Mouse (Mus musculus) adrenal gland, adult 18-20 months (tissue): Measurements from ENCODE around the gene Kbtbd6. TPM values are rescaled to one million over a fixed set of nuclear protein-coding genes. Genes with fewer than 3 reads are reported as not detected.
"Not testable (repeated sequence)": the region's sequence is repeated elsewhere in the genome, so short reads cannot be mapped to it uniquely, and the experiment has no call there.

Experiments
- DNase-seq, 2 experiments: peaks; one replicate each; pipeline ENCODE4 v3.0.0; 2021 to 2022; ENCODE audit warnings: low spot score in 2 of 2
- long read RNA-seq, 2 experiments: library from polyadenylated mRNA; stranded (forward); transcript quantifications; one replicate each; pipeline ENCODE4 v2.0.0; 2021
- total RNA-seq, 2 experiments: library from RNA; stranded (reverse); gene quantifications; 1 replicate in 1 of 2; 2 replicates in 1 of 2; pipeline ENCODE4 v1.2.3; 2021

Gene Kbtbd6
- total RNA-seq = under 1 TPM; 0.16 to 0.27 TPM
- long read RNA-seq, experiment 1 = 0 reads
- long read RNA-seq, experiment 2 = 0 reads

DNA sequence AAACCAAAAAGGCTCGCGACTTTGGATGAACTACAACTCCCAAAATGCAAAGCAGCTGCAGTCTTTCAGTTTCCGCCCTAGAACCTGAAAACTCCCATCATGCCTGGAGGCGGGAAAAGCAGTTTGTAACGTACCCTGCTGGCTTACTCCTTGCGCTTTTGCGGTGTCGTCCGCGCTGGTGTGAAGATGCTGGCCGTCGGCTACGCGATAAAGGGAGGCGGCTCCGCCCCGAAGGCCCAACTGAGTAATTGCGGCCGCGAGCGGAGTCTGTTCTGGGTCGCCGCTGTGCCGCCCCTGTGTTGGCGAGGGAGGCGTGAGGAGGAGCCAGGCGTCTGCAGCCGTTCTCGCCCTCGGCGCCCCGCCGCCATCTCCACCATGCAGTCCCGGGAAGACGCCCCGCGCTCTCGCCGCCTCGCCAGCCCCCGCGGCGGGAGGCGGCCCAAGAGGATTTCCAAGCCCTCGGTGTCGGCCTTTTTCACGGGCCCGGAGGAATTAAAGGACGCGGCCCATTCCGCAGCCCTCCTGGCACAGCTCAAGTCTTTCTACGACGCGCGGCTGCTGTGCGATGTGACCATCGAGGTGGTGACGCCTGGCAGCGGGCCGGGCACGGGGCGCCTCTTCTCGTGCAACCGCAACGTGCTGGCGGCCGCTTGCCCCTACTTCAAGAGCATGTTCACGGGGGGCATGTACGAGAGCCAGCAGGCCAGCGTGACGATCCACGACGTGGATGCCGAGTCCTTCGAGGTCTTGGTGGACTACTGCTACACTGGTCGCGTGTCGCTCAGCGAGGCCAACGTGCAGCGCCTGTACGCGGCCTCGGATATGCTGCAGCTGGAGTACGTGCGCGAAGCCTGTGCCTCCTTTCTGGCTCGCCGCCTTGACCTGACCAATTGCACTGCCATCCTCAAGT lies at the start of gene Kbtbd6:
Kbtbd6 (plus strand) TSS at position 155 of the 910 bp plus-strand sequence.
- DNase-seq = peak; percentile 60 to 62

DNA sequence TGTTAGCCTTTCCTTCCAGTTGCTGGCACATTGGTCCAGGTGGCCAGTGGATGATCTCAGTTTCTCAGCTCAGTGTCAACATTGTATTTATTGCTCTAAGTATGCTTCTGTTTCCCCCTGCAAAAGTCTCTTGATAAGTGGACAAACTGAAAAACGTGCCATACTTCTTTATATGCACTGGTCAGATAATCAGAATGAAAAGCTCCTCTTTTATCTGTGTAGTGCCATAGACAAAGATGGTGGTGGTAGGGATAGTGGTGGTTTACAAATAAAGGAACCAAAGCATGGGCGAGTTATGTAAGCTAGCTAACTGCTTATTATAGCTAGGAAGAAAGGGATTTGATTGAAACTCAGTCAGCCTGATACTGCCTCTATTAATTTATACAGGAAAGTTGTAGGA lies 44.0 kb upstream of the Kbtbd6 start:
- no peak for DNase-seq

DNA sequence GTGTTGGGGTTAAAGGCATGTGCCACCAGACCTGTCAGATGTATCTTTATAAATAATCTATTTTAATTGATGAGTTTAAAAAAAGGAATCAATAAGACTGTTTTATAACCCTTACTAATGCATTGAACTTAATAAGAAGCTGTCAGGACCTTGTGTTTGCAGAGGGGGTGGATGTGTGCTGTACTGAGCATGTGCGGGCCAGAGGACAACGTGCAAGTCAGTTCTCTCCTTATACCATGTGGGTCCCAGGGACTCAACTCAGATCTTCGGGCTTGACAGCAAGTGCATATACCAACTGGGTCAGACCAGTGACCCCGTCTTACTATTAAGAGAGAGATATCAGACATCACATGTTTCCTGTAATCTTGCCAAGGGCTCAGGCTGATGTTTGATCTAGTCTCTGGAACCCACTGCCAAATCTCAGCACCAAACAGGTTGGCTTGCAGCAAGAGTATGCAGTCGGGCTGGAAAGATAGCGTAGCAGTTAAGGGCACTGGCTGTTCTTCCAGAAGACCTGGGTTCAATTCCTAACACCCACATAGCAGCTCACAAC lies 42.3 kb upstream of the Kbtbd6 start:
- DNase-seq = no peak

DNA sequence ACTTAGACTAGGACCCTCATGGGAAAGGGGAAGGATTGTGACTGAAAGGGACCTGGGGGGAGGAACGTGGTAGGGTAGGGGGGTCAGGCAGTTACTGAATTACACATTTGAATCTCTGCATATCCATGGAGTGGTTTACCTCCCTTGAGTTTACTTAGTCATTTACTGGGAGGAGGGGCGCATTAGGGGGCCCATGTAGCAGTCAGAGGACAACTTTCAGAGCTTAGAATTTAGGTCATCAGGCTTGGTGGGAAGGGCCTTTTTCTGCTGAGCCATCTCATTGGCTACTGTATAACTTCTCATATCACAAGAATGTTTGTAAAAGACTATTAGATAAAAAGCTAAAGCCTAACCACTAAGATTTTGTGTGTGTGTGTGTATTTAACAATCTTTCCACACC lies 41.0 kb upstream of the Kbtbd6 start:
- DNase-seq = no peak

DNA sequence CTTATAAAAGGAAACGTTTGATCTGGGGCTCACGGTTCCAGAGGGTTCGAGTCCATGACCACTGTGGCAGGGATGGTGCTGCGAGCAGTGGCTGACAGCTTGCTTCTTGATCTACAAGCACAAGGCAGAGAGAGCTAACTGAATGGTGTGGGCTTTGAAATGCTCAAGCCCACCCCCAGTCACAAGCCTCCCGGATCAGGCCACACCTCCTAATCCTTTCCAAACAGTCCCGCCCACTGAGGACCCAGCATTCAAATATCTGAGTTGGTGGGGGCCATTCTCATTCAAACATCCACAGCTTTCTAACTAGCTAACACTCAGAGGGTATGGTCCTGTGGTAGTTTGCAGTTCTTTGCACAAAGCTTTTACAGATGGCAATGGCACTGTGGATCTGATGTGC lies 38.5 kb upstream of the Kbtbd6 start:
- DNase-seq = no peak

DNA sequence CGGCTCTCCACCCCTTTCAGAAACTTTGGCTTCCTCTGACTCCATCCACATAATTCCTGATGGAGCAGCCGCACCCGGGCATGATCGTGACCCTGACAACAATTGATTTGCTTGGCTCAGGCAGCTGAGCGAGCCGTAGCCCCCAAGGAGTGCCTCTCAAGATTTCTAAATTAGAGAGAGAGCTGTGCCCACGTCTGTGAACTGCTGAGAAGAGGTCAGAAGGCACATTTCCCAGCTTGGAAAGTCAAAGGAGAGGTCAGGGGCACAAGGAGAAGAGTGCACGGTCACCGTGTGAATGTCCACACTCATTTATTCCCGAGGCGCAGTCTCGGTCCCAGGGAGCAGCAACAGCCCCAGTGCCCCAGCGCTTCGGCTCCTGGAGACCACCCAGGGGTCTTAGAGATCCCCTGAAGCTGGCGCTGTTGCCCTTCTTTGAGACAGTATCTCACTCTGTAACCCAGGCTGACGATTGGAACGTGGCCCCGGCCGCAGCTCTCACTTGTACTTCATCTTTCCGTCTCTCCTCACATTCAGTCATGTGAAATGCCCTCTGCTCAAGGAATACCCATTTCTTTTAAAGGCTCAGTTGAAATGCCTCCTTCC lies 31.5 kb upstream of the Kbtbd6 start:
- no peak for DNase-seq

DNA sequence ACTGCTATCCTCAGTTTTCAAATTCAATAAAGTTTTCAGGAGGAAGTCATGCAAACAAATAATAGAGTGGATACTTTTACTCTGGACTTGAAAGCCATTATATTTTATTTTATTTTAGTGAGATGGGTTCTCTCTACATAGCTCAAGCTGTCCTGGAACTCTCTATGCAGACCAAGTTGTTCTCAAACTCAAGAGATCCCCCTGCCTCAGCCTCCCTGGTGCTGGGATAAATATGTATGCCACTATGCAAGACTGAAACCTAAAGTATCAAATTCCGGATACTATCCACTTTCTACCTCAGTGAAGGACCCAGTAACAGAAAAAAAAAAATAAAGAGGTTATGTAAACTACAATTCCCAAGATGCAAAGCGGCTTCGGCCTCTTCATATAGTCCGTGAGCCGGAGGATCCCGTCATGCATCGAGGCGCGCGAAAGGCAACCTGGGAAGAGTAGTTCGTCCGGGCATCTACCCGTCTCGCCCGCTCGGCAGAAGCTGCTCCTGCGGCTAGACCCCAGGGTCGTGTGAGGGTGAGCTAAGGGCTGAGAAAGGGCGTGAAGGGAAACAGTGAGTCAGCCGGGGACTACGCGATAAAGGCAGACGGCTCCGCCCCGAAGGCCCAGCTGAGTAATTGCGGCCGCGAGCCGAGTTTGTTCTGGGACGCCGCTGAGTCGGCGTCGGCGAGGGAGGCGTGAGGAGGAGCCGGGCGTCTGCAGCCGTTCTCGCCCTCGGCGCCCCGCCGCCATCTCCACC lies 25.5 kb upstream of the Kbtbd6 start, which contains the start of gene Kbtbd7:
Kbtbd7 (plus strand) TSS at position 533 of the 751 bp plus-strand sequence.
- DNase-seq = peak; percentile 84 to 89

DNA sequence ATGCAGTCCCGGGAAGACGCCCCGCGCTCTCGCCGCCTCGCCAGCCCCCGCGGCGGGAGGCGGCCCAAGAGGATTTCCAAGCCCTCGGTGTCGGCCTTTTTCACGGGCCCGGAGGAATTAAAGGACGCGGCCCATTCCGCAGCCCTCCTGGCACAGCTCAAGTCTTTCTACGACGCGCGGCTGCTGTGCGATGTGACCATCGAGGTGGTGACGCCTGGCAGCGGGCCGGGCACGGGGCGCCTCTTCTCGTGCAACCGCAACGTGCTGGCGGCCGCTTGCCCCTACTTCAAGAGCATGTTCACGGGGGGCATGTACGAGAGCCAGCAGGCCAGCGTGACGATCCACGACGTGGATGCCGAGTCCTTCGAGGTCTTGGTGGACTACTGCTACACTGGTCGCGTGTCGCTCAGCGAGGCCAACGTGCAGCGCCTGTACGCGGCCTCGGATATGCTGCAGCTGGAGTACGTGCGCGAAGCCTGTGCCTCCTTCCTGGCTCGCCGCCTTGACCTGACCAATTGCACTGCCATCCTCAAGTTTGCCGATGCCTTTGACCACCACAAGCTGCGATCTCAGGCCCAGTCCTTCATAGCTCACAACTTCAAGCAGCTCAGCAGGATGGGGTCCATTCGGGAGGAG lies 24.8 kb upstream of the Kbtbd6 start:
- not testable (repeated sequence) for DNase-seq

DNA sequence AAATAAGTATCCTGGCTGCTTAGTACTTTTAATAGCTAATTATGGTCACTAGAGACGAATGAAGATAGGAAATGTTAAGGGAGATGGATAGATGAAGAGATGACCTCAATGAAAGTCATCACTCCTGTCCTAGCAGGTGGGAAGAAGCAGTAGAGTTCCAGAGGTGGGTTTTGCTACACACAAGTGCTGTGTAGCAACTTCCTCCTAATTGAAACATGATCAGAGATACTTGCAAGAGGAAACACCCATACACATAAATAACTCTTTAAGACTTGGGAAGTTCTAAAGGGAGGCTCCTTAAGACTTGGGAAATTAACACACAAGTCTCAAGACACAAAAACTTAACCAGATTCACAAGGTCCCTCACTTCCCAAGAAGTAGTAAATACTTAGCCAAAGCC lies 17.6 kb upstream of the Kbtbd6 start:
- no peak for DNase-seq

DNA sequence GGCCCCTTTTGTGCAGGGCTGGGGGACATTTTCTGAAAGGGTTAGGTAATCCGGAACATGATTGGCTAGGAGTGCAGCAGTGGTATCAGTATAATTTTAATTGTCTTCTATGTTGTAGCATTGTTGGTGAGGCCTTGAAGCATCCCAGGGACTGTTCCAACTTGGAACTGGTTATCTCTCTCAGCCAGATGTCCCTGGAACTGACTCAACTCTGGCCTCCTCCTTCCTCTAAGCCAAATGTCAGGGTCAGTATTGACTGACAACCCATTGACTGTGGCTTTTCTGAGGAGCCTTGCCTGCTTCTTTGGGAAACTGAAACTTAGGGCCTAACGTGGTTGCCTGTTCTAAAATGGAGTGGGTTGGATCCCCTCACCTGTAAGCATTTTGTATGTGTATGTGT lies 11.0 kb upstream of the Kbtbd6 start:
- no peak for DNase-seq

DNA sequence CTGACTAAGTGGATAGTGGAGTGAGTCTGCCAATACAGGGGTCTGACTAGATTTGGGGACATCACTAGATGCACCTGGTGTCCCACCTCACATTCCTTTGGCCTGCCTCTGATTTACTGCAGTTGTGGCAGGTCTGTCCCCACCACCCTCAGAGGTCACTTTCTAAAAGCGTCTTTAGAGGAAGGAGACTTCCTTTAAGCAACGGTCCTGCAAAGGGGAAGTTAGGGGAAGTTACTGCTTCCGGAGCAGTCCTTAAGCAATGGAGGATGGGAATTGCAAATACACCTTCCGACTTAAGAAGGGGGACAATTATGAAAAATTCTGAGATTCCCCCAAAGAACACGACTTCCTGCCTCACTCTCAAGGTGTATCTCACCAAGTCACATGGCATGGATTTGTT lies 10.2 kb upstream of the Kbtbd6 start:
- no peak for DNase-seq

DNA sequence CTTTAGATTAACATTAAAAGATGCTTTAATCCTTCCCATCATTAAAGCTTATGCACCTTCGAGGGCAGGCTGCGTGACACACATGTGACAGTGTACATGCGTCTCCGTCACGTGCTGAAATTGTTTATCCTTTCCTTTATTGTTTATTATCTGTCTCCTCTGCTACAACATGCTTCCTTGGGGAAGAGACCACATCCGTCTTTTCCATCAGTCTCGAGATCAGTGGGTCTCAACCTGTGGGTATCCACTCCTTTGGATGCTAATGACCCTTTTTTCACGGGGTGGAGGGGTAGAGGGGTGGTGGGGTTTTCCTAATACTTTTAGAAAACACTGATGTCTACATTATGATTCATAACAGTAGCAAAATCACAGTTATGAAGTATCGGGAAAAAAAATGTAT lies 7.0 kb upstream of the Kbtbd6 start:
- DNase-seq = no peak

DNA sequence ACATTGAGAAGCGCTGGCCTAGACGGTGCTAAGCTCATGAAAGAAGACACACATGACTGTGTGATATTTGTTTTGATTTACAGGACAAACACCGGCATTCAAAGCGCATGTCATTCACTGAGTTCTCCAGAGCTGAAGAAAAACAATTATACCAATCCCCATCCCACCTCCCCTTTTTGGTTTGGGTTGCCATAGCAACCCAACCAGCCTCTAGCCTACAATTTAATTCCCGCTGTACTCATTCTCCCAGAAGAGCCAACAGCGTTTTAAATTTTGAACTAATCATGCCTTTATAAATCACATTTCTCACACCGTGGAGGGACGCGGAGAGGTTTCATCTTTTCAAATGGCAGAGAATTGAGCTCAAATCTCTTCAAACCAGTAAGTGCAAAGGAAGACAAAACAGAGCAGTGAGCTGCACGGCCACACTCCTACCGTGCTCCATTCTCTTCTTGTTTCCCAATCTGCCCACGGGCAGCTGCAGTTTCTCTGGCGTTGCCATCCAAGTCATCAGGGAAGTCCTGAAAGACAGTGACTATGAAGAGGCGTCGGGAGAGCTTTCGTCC lies 6.5 kb upstream of the Kbtbd6 start:
- no peak for DNase-seq

DNA sequence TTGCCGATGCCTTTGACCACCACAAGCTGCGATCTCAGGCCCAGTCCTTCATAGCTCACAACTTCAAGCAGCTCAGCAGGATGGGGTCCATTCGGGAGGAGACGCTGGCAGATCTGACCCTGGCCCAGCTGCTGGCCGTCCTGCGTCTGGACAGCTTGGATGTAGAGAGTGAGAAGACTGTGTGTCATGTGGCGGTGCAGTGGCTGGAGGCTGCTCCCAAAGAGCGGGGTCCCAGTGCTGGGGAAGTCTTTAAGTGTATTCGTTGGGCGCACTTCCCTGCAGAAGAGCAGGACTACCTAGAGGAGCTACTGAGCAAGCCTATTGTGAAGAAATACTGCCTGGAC lies 928 bp downstream of the Kbtbd6 start:
- DNase-seq = not testable (repeated sequence)

DNA sequence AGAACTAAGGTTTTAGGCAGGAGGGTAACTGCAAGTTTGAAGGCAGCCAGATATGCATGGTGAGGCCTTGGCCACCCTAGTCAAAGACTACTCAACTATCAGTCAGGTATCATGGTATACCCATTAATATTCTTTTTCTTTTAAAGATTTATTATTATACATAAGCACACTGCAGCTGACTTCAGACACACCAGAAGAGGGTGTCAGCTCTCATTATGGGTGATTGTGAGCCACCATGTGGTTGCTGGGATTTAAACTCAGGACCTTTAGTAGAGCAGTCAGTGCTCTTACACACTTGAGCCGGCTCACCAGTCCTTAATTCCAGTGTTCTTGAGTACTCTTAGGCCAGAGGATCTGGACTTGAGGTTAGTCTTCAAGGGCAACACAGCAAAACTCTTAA lies 8.8 kb downstream of the Kbtbd6 start:
- no peak for DNase-seq

DNA sequence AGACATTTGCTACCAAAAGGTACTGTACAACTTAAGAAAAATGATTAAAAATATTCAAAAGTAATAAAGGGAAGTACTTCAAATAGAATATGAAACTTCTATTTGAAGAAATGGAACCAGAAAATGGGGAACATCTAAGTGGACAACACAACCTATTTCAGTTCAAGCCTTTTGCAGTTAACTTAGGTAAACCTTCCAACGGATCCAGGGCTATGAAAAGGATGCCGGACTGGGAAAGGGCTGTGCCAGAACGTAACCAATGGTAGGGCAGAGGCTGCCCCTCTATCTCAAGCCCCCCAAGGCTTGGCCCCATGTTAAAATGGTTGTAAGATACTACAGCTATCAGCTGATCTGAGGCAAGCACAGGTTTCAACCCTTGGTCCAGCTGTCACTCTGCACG lies 9.4 kb downstream of the Kbtbd6 start:
- DNase-seq = no peak

DNA sequence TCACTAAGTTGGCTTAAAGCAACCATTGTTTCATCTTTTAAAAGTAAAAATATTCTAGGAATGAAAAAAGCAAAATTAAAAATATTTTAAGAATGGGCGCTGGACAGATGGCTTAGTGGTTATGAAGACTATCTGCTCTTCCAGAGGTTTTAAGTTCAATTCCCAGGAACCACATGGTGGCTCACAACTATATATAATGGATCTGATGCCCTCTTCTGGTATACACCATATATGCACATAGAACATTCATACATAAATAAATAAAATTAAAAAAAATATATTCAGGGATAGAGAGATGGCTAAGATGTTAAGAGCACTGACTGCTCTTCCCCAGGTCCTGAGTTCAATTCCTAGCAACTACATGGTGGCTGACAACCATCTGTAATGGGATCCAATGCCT lies 14.0 kb downstream of the Kbtbd6 start:
- no peak for DNase-seq

DNA sequence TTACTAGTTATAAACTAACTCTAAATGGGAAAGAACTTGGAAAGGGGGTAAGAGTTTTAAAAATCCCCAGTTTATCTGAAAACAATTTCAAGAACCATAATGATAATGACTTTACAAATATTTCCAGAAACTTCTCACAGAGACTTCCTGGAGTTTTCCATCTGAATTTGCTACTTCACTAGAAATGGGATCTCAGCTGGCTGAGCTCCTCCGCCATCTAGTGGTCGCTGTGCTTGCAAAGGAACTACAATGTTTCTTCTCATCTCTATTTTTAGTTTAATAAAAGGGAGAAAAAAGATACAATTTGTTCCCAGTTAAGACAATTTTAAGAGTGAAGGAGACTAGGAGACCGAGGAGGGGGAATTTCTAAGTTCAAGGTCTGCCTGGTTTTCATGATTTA lies 16.0 kb downstream of the Kbtbd6 start:
- DNase-seq = peak; percentile 33 to 64

DNA sequence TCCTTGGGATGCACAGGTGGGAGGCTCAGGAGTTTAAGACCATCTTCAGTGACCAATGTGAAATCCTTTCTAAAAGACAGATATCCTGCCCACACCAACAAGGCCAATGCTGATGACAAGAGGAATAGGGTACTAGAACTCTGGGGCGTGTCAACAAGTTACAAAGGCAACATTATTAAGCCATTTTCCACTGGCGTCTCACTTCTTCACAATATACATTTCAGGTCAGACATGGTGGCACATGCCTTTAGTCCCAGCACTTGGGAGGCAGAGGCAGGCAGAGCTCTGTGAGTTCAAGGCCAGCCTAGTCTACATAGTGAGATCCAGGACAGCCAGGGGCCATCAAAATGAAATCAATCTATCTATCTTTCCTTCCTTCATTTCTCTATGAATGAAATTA lies 21.7 kb downstream of the Kbtbd6 start:
- no peak for DNase-seq

DNA sequence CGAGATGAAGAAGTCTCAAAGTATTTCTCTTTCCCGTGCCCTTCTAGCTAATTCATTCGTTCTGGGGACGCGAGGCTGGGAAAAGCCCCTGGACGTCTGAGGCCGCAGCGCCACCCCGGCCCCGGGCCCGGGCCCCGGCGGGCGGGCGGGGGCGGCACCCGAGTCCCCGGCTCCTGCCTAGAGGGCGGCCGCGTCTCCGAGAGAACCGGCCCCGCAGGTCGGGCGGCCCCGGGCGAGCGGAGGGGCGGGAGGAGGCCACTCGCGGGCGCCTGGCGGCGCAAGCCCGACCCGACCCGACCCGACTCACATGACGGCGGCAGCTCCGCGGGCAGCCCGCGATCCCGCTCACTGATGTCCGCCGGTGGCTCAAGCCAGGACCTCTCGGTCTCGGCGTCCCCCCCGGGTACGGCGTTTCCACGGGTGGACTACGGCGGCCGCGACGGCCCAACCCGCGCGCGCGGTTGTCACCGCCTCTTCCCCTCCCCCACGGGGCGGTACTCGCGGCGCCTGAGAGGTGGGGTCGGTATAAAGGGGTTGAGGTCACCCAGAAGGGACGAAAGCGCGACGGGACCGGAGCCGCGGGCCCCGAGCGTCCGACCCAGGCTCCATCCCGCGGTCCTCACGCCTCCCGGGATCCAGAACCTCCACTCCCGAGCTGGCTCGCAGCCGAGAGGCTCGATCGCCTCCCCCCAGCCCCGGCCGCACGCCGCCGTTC lies 29.1 kb downstream of the Kbtbd6 start, which contains the start of gene Elf1:
Elf1 (plus strand) TSS at position 571 of the 715 bp plus-strand sequence.
- DNase-seq = peak; percentile 99 to 100
